Mouse (Mus musculus): Measurements from ENCODE around the gene Cyp2d12.
"Not testable (repeated sequence)": the region's sequence is repeated elsewhere in the genome, so short reads cannot be mapped to it uniquely, and the experiment has no call there.

DNA sequence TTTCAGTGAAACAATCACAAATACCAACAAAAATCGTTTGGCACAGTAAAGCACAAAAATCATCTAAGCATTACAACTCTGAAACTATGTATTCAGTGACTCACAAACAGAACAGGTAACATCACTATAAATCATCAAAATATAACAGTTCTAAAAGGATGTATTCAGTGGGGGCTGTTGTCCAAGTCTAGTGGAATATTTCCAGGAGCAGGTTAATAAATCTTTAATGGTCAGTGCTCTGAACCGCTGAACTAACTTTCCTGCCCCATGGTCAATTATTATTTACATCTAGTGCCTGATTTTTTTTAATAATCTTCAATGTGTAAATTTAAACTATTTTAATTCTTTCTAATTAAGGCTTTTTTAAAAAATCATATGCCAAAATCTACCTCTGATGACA is 42.8 kb upstream of the Cyp2d12 start:
- not testable (repeated sequence) for TF ChIP-seq CTCF (IDR thresholded peaks at IDR 0.05; ENCODE audit: borderline replicate concordance, insufficient read depth, low read length); POLR2A (IDR thresholded peaks at IDR 0.05; ENCODE audit: low read depth, low read length)
